Mouse (Mus musculus): ENCODE data around the gene Ccdc153. TPM values are rescaled to one million over a fixed set of nuclear protein-coding genes. Genes with fewer than 3 reads are reported as not detected.

The Ccdc153 gene
- polyA plus RNA-seq, 1 experiment, result not detected

GRCm38 (mm10) chr9:44199166-44199565, 41.3 kb upstream of the Ccdc153 start:
- Histone ChIP-seq H3K4me1 (ENCODE audit: control insufficient read depth, insufficient read depth, low read length) (peaks cover 2% of the 10 kb centered on the region), H3K9me3 (replicated peaks; ENCODE audit: control insufficient read depth, insufficient read depth, low read length, poor library complexity, severe bottlenecking) (no peaks in the 10 kb centered on the region), H3K4me3 (ENCODE audit: low read depth, low read length) (no peak overlapping the region), H3K9ac (ENCODE audit: low read depth, poor library complexity, severe bottlenecking) (no peak overlapping the region), H3K36me3 (ENCODE audit: control insufficient read depth, insufficient read depth, low read length, poor library complexity, severe bottlenecking) (peaks cover 19% of the 10 kb centered on the region), H3K27ac (ENCODE audit: insufficient read depth, low read length) (no peak overlapping the region), H3K27me3 (ENCODE audit: control insufficient read depth, insufficient read depth, low read length, poor library complexity, severe bottlenecking) (no peaks in the 10 kb centered on the region)
- TF ChIP-seq EP300 (IDR thresholded peaks at IDR 0.05; ENCODE audit: insufficient read depth, low read depth, low read length), result no peak
- no peak for TF ChIP-seq CTCF (IDR thresholded peaks at IDR 0.05; ENCODE audit: low read depth, low read length)
- no peak for TF ChIP-seq POLR2A (IDR thresholded peaks at IDR 0.05; ENCODE audit: insufficient read depth, low read length)

GRCm38 (mm10) chr9:44199580-44199979, 40.9 kb upstream of the Ccdc153 start:
- Histone ChIP-seq H3K27me3 (ENCODE audit: control insufficient read depth, insufficient read depth, low read length, poor library complexity, severe bottlenecking) (no peaks in the 10 kb centered on the region), H3K27ac (ENCODE audit: insufficient read depth, low read length) (no peak overlapping the region), H3K4me3 (ENCODE audit: low read depth, low read length) (no peak overlapping the region), H3K9me3 (replicated peaks; ENCODE audit: control insufficient read depth, insufficient read depth, low read length, poor library complexity, severe bottlenecking) (no peaks in the 10 kb centered on the region), H3K4me1 (ENCODE audit: control insufficient read depth, insufficient read depth, low read length) (peaks cover 2% of the 10 kb centered on the region), H3K9ac (ENCODE audit: low read depth, poor library complexity, severe bottlenecking) (no peak overlapping the region), H3K36me3 (ENCODE audit: control insufficient read depth, insufficient read depth, low read length, poor library complexity, severe bottlenecking) (peaks cover 18% of the 10 kb centered on the region)
- TF ChIP-seq EP300 (IDR thresholded peaks at IDR 0.05; ENCODE audit: insufficient read depth, low read depth, low read length) (no peak), POLR2A (IDR thresholded peaks at IDR 0.05; ENCODE audit: insufficient read depth, low read length) (no peak), CTCF (IDR thresholded peaks at IDR 0.05; ENCODE audit: low read depth, low read length) (no peak)

- Histone ChIP-seq H3K9ac (ENCODE audit: low read depth, poor library complexity, severe bottlenecking) (no peak overlapping the region), H3K4me3 (ENCODE audit: low read depth, low read length) (no peak overlapping the region), H3K4me1 (ENCODE audit: control insufficient read depth, insufficient read depth, low read length) (peaks cover 2% of the 10 kb centered on the region), H3K27me3 (ENCODE audit: control insufficient read depth, insufficient read depth, low read length, poor library complexity, severe bottlenecking) (no peaks in the 10 kb centered on the region), H3K27ac (ENCODE audit: insufficient read depth, low read length) (no peak overlapping the region), H3K9me3 (replicated peaks; ENCODE audit: control insufficient read depth, insufficient read depth, low read length, poor library complexity, severe bottlenecking) (no peaks in the 10 kb centered on the region), H3K36me3 (ENCODE audit: control insufficient read depth, insufficient read depth, low read length, poor library complexity, severe bottlenecking) (peaks cover 16% of the 10 kb centered on the region)
- TF ChIP-seq POLR2A (IDR thresholded peaks at IDR 0.05; ENCODE audit: insufficient read depth, low read length) (no peak), CTCF (IDR thresholded peaks at IDR 0.05; ENCODE audit: low read depth, low read length) (no peak), EP300 (IDR thresholded peaks at IDR 0.05; ENCODE audit: insufficient read depth, low read depth, low read length) (no peak)
Observed at GRCm38 (mm10) chr9:44200458-44200857, 40.0 kb upstream of the Ccdc153 start.

- TF ChIP-seq CTCF (IDR thresholded peaks at IDR 0.05; ENCODE audit: low read depth, low read length) (no peak), POLR2A (IDR thresholded peaks at IDR 0.05; ENCODE audit: insufficient read depth, low read length) (no peak), EP300 (IDR thresholded peaks at IDR 0.05; ENCODE audit: insufficient read depth, low read depth, low read length) (no peak)
- no peak overlapping the region for H3K27ac ChIP-seq (ENCODE audit: insufficient read depth, low read length)
- H3K4me1 ChIP-seq (ENCODE audit: control insufficient read depth, insufficient read depth, low read length), result no peaks in the 10 kb centered on the region
- H3K27me3 ChIP-seq (ENCODE audit: control insufficient read depth, insufficient read depth, low read length, poor library complexity, severe bottlenecking), result no peaks in the 10 kb centered on the region
- no peak overlapping the region for H3K9ac ChIP-seq (ENCODE audit: low read depth, poor library complexity, severe bottlenecking)
- H3K4me3 ChIP-seq (ENCODE audit: low read depth, low read length), result no peak overlapping the region
- peaks cover 2% of the 10 kb centered on the region; the same call in 1 of the 2 replicates for H3K36me3 ChIP-seq (ENCODE audit: control insufficient read depth, insufficient read depth, low read length, poor library complexity, severe bottlenecking)
- H3K9me3 ChIP-seq (replicated peaks; ENCODE audit: control insufficient read depth, insufficient read depth, low read length, poor library complexity, severe bottlenecking), result no peaks in the 10 kb centered on the region
Observed at GRCm38 (mm10) chr9:44207840-44208239, 32.6 kb upstream of the Ccdc153 start.

GRCm38 (mm10) chr9:44209416-44209815, 31.1 kb upstream of the Ccdc153 start:
- TF ChIP-seq CTCF (IDR thresholded peaks at IDR 0.05; ENCODE audit: low read depth, low read length), result no peak
- no peak for TF ChIP-seq POLR2A (IDR thresholded peaks at IDR 0.05; ENCODE audit: insufficient read depth, low read length)
- TF ChIP-seq EP300 (IDR thresholded peaks at IDR 0.05; ENCODE audit: insufficient read depth, low read depth, low read length), result no peak
- Histone ChIP-seq H3K27ac (ENCODE audit: insufficient read depth, low read length) (no peak overlapping the region), H3K4me3 (ENCODE audit: low read depth, low read length) (no peak overlapping the region), H3K9me3 (replicated peaks; ENCODE audit: control insufficient read depth, insufficient read depth, low read length, poor library complexity, severe bottlenecking) (no peaks in the 10 kb centered on the region), H3K27me3 (ENCODE audit: control insufficient read depth, insufficient read depth, low read length, poor library complexity, severe bottlenecking) (no peaks in the 10 kb centered on the region), H3K4me1 (ENCODE audit: control insufficient read depth, insufficient read depth, low read length) (no peaks in the 10 kb centered on the region), H3K9ac (ENCODE audit: low read depth, poor library complexity, severe bottlenecking) (no peak overlapping the region), H3K36me3 (ENCODE audit: control insufficient read depth, insufficient read depth, low read length, poor library complexity, severe bottlenecking) (peaks cover 2% of the 10 kb centered on the region; the same call in 1 of the 2 replicates)

- Histone ChIP-seq H3K36me3 (ENCODE audit: control insufficient read depth, insufficient read depth, low read length, poor library complexity, severe bottlenecking) (peaks cover 2% of the 10 kb centered on the region; the same call in 1 of the 2 replicates), H3K27me3 (ENCODE audit: control insufficient read depth, insufficient read depth, low read length, poor library complexity, severe bottlenecking) (no peaks in the 10 kb centered on the region), H3K27ac (ENCODE audit: insufficient read depth, low read length) (no peak overlapping the region), H3K4me1 (ENCODE audit: control insufficient read depth, insufficient read depth, low read length) (no peaks in the 10 kb centered on the region), H3K9me3 (replicated peaks; ENCODE audit: control insufficient read depth, insufficient read depth, low read length, poor library complexity, severe bottlenecking) (no peaks in the 10 kb centered on the region), H3K9ac (ENCODE audit: low read depth, poor library complexity, severe bottlenecking) (no peak overlapping the region), H3K4me3 (ENCODE audit: low read depth, low read length) (no peak overlapping the region)
- TF ChIP-seq POLR2A (IDR thresholded peaks at IDR 0.05; ENCODE audit: insufficient read depth, low read length), result no peak
Observed at GRCm38 (mm10) chr9:44212406-44212805, 28.1 kb upstream of the Ccdc153 start.
